Mouse (Mus musculus) gastrocnemius, postnatal 14 days (tissue): ENCODE results near the gene Ostf1. TPM values are rescaled to one million over a fixed set of nuclear protein-coding genes. Genes with fewer than 3 reads are reported as not detected.
A peak's percentile ranks its signal among the peaks of the same experiment; 100 is the strongest.

ENCODE experiments used
- DNase-seq: peaks from one replicate; pipeline ENCODE4 v3.0.0; 2021; ENCODE audit warnings: mixed read lengths
- intact Hi-C: fragments of 180-260 bp; cut with DNase I; formaldehyde crosslinking; loops from one replicate; pipeline ENCODE4 v1.15.1; 2025; ENCODE audit warnings: low total_unique reads
- total RNA-seq, 2 experiments: library from RNA; stranded (reverse); gene quantifications; 2 replicates each; pipeline ENCODE4 v1.2.3; 2021

The Ostf1 gene
- total RNA-seq, 2 experiments from 2014 or later: 32.2 to 36.5 TPM

DNA sequence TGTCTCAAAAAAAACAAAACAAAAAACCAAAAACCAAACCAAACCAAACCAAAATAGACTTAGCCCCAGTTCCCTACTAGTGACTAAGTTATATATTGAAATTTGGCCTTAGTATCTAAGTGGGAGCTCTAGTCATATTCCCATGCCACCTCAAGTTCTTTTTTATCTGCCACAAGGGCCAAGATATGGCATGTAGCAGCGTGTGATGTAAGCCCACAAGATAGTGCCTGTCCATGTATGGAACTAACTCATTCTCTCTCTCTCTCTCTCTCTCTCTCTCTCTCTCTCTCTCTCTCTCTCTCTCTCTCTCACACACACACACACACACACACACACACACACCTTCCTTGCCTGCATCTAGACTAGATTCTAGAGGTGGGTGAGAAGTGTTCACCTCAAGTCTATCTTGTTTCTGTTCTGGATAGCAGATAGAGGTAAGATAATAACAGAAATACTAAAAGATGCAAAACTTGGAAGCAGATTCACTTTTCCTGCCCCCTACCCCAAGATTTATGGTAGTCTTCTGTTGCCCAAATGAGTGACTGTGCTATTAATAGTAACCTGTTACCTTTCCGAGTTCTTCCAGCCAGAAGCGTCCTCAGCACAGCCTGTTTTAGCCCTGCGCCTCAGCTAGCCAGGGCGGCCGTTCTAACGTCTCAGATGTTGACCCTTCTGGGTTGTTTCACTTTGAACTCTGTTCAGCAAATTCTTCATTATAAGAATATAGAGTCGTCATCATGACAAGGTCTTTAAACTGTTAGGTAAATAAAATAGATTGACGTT, 16.3 kb upstream of the Ostf1 start:
- intact Hi-C loops: no loop called here
- DNase-seq: peak; percentile 28

GRCm38 (mm10) chr19:18646853-18647420, 15.3 kb upstream of the Ostf1 start:
- no peak for DNase-seq
- intact Hi-C loops: no loop called here

GRCm38 (mm10) chr19:18646397-18646796, 14.8 kb upstream of the Ostf1 start:
- intact Hi-C loops: no loop called here
- no peak for DNase-seq

DNA sequence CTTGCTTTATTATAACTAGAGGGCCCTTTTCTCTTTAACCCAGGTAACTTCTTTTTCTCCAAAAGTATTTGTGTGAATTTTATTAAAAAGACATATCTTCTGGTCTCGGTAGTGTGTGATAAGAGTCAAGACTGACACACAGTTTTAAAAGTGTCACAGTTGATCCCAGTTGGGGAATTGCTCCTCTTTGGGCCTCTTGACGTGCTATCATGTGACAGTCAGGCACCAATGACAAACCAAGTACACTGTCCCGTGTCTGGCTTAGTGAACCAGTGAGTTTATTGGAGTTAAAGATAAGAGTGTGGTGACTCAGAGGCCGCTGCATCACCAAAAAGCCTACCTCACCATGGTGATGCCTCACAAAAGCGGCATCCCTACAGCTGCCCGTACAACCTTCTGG, 12.5 kb upstream of the Ostf1 start:
- no peak for DNase-seq
- intact Hi-C loops: no loop called here

DNA sequence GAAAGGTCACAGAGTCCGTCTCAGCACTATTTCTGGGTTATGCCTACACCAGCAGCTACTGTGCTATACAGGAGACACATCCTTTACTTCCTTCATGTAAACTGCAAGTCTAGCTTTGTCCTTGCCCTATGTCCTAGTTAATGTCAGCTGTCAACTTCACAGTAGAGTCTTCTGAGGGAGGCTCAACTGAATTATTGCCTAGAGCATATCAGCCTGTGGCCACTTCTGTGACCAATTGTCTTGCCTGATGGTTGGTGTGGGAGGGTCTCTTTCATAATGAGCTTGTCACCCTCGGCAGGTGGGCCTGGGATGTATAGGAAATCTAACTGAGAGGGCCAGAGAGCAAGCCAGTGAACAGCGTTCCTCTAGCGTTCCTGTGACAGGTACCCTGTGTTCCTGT, 11.8 kb upstream of the Ostf1 start:
- no peak for DNase-seq
- intact Hi-C loops: no loop called here

DNA sequence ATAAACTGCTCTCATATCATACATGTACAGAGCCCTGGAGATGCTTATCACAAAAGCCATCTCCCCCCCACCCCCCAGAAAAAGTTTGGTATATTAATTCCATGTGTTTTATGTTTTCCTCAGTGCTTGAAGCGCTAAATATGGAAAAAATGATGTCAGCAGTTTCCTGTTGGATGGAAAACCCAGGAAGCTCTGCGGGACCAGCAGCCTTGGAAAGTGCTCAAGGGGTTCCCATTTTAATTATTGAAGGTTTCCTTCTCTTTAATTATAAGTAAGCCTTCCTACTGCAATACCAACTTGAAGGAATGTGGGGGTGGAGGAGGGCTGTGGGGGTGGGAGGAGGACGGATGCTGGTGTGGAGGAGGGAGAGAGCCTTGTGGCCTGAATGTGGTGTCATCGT, 9.4 kb upstream of the Ostf1 start:
- DNase-seq: no peak
- intact Hi-C loops: no loop called here

DNA sequence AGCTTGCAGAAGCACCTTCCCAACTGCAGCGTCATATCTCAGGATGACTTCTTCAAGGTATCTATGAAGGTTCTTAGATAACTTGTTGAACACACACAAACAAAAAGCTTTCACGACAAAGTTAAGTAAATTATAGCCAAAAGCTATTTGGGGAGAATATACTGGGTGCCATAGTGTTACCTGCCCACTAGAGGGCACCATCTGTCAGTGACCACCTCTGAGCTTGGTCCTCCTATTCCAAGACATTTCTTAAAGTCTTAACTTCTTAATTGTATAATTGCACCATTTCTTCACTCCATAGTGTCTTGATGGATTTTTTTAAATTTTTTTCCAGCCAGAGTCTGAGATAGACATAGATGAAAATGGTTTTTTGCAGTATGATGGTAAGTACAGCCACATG, 7.9 kb upstream of the Ostf1 start:
- DNase-seq: no peak
- intact Hi-C loops: no loop called here

DNA sequence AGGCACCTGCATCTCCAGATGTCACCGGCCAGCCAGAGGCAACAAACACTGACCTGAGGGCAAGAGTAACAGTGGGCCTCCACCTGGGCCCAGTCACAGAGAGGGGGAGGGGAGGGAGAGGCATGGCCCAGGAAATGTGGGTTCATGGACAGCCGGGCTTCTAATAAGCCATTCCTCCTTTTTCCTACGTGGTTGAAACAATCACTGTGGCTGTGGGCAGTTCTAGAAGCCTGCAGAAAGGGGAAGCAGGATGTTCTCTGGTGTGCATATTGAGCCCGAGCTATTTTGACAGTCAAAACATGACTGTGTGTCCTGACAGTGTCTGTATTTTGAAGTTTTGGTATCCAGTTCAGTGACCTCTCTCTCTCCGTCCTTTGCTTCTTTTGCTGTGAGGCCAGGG, 7.3 kb upstream of the Ostf1 start:
- no peak for DNase-seq
- intact Hi-C loops: no loop called here

GRCm38 (mm10) chr19:18637954-18638353, 6.3 kb upstream of the Ostf1 start:
- intact Hi-C loops: no loop called here
- no peak for DNase-seq

GRCm38 (mm10) chr19:18632231-18633185, 885 bp upstream of the Ostf1 start:
- intact Hi-C loops: no loop called here
- DNase-seq: no peak

DNA sequence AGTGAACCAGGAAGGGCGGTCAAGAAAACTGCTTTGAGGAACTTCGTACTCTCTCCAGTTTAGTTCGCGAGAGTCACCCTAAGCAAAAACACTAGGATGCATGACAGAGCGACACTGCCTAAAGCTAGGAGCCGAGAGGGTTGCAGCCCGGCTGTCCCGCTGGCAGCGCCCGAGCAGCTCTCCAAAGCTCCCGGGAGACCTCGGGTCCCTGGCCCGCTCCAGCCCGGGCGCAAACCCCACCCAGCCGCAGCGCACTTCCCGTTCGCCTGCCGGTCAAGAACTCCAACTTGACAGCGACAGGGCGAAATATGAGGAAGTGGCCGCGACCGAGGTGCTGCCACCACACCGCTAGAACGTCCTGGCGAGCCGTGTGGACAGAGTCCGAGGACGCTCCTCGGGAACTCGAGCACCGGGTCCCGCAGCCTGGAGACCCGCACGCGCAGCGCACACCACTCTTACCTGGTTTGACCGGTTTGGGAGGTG, 421 bp downstream of the Ostf1 start:
- DNase-seq: peak; percentile 79
- intact Hi-C loops: no loop called here

GRCm38 (mm10) chr19:18630221-18631119, 1.2 kb downstream of the Ostf1 start:
- intact Hi-C loops: no loop called here
- peak; percentile 45 for DNase-seq

- DNase-seq: no peak
- intact Hi-C loops: no loop called here
These were observed 2.0 kb downstream of the Ostf1 start for GRCm38 (mm10) chr19:18629589-18629988.

- intact Hi-C loops: no loop called here
- DNase-seq: no peak
These were observed 7.7 kb downstream of the Ostf1 start for GRCm38 (mm10) chr19:18623894-18624293.

DNA sequence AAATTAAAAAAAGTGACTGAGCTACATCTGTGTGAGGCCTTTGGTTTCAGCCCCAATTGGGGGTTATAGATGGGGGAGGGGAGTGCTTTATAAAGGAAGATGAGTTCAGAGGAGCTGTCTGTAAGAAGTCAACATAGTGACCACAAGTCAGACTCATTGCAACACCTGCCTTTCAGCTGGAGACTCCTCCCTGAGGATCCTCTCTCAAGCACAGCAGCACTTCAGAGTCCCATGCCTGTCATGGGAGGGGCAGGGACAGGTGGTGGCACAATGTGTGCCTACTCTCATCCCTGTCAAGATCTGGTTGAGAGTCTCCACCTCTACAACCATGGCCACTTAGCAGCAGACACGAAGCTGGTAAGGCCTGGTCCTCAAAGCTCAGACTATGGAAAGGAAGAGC, 11.9 kb downstream of the Ostf1 start:
- DNase-seq: no peak
- intact Hi-C loops: no loop called here

DNA sequence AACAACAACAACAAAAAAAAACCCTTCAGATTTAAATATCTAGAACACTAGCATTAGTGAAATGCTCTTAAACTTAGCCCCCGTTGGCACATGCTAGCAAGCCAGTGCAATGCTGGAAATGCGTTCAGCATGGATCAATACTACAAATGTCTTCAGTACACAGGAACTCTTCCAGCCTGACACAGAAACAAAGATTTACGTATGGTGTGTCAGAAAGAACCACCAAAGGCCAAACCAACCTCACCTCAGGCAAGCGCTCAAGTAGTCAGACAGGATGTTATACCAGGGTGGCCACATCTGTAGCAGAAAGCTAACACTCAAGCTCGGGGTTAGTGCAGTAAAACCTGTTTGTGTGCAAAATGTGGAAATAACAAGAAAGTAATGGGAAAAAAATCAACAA, 12.6 kb downstream of the Ostf1 start:
- intact Hi-C loops: no loop called here
- no peak for DNase-seq

- intact Hi-C loops: no loop called here
- DNase-seq: no peak
These were observed 14.1 kb downstream of the Ostf1 start for GRCm38 (mm10) chr19:18617504-18617903.

- intact Hi-C loops: no loop called here
- no peak for DNase-seq
These were observed 15.9 kb downstream of the Ostf1 start for GRCm38 (mm10) chr19:18615680-18616240.

DNA sequence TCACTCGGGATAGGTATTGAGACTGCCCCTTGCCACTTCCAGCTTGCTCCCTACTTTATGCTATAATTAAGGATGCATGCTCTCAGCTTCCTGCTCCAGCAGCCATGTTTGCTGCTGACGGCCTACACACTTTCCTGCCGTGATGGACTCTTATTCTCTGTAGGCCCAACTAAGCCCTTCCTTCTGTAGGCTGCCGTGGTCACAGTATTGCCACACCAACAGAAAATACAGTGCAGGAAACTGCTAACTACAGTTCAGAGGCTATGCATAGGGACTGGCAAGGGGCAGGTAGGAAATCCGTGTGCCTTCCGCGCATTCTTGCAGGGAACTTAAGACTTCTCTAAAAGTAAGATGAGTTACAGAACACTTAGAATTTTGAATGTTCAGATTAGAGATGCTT, 17.3 kb downstream of the Ostf1 start:
- intact Hi-C loops: no loop called here
- DNase-seq: no peak
